Mouse (Mus musculus): Measurements from ENCODE around the gene Capn9. TPM values are rescaled to one million over a fixed set of nuclear protein-coding genes. Genes with fewer than 3 reads are reported as not detected.

Capn9 gene
- total RNA-seq, 4 experiments from 2014 or later: 0.35 to 0.78 TPM; not detected in 2

- DNase-seq: no peak
Observed at GRCm38 (mm10) chr8:124572430-124572775, 3.5 kb upstream of the Capn9 start.

GRCm38 (mm10) chr8:124573552-124574340 lies 2.2 kb upstream of the Capn9 start:
- DNase-seq: peak; percentile 84

GRCm38 (mm10) chr8:124576751-124577150 lies 840 bp downstream of the Capn9 start:
- DNase-seq: no peak

- no peak for DNase-seq
Observed at GRCm38 (mm10) chr8:124585718-124586425, 10.0 kb downstream of the Capn9 start.

GRCm38 (mm10) chr8:124586556-124586955 lies 10.6 kb downstream of the Capn9 start:
- DNase-seq: no peak

GRCm38 (mm10) chr8:124589393-124589792 lies 13.5 kb downstream of the Capn9 start:
- peak; percentile 61 for DNase-seq

DNA sequence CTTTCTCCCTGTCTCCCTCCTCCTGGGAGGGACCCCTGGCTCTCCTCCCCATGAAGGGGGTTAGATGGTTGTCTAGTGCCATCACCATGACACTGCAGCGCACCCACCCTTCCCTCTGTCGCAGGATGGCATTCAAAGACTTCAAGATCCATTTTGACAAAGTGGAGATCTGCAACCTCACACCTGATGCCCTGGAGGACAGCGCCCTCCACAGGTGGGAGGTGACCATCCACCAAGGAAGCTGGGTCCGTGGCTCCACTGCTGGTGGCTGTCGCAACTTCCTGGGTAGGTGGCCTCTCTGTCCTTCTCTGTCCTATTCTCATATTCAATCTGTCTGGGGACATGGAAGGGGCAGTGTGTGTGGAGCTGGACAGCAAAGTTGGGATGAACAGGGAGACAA lies 28.2 kb downstream of the Capn9 start:
- no peak for DNase-seq

DNA sequence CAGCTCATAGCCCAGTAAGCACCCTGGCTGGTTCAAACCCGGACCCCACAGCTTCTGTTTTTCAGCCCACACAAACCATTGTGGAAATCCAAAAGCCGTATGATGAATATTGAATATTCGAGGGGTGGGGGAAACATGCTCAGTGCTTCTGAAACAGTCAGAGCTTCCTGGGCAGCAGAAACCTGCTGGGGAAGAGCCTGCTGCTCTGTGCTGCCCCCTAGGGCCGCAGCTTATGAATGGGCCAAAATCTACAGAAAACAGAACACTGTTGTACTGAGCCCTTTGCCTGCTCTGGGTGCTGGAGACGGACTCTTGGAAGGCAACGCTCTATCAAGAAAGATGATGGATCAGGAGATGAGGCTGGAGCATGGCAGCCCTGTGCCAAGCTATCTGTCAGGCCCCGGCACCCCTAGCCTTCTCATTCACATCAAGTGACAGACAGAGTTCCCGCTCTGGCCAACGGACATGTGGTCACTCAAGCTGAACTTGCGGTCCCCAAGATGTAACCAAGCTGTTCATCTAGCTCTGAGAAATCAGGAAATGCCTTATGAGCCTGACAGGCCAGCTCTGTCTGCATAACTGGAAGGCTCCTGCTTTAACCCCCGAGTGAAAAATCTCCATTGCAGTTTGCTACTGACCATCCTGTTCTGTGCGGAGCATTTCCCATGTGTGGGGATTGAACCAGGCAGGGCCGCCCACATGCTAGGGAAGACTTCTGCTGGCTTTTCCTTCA lies 32.5 kb downstream of the Capn9 start:
- no peak for DNase-seq

GRCm38 (mm10) chr8:124608972-124609353 lies 33.1 kb downstream of the Capn9 start:
- no peak for DNase-seq

GRCm38 (mm10) chr8:124614325-124614724 lies 38.4 kb downstream of the Capn9 start:
- DNase-seq: no peak

- DNase-seq: peak; percentile 56
Observed at GRCm38 (mm10) chr8:124617266-124617869, 41.5 kb downstream of the Capn9 start.

DNA sequence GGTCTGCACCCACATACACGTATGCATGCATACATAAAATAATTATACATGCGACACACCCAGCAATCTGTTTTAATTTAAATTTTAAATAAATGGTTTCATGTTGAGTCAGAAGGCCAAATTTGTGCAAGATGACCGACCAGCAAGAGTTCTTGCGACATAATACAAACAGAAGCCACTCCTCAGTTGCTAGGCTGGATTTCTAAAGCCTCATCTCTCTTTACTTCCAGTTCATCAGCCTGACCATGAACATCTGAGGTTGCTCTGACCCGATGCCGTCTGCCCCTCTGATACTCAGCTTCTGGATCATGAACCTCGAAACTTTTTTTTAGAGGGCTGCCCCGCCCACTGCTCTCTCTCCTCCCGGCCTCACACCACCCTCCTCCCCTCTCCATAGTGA lies 42.3 kb downstream of the Capn9 start:
- DNase-seq: no peak

DNA sequence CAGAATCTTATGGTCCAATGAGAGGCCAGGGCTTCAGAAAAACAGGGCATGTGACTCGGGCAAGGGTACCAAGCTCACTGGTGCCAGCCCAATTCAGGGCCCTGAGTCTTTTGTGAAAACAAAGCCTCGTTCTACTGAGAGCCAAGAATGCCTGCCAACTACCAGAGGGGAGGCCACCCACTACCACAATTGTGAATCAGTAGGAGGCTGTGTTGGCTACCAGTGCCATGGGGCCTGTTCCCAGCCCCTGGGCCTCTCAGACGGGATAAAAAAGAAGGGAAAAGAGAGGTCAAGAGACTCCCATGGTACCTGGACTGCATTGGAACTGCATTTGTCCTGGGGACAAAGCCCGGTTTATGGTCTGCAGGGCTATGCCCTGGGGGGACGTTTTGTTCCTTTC lies 45.3 kb downstream of the Capn9 start:
- no peak for DNase-seq

DNA sequence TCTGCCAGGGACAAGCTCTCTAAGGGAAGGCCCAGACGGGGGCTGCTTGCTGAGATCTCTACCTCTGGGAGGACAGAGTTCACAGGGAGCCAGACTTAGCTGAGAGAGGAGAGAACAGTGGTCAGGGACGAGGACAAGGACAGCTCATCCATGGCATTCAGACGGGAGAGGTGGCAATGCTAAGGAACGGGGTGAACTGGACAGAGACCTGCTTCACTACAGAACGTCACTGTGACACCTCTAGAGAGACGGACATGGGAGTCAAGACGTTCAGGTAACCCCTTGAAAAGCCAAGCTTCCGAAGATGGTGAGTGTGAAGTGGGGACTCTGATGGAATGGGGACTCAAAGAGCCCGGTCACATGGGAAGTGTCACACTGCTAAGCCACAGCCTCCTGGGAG lies 50.3 kb downstream of the Capn9 start:
- DNase-seq: no peak

- no peak for DNase-seq
Observed at GRCm38 (mm10) chr8:124630489-124630888, 54.6 kb downstream of the Capn9 start.

- no peak for DNase-seq
Observed at GRCm38 (mm10) chr8:124630891-124631290, 55.0 kb downstream of the Capn9 start.

DNA sequence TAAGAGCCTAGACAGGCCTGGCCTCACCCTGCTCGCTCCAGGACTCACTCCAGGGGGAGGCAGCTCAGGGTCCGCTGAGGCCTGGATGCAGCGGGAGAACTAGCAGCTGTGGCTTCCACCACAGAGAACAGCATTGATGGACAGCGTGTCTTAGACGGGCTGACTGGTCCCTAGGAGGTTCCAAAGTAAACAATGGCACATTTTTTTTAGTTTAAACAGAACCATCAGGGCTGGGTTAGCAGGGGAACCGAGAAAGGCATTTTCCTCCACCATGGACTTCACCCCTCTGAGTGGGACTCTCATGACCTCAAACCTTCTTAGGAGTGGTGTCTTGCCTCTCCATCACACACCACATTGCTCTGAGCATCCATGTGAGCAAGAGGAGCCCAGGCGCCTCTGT lies 56.1 kb downstream of the Capn9 start:
- no peak for DNase-seq

- DNase-seq: no peak
Observed at GRCm38 (mm10) chr8:124633001-124633703, 57.2 kb downstream of the Capn9 start.

DNA sequence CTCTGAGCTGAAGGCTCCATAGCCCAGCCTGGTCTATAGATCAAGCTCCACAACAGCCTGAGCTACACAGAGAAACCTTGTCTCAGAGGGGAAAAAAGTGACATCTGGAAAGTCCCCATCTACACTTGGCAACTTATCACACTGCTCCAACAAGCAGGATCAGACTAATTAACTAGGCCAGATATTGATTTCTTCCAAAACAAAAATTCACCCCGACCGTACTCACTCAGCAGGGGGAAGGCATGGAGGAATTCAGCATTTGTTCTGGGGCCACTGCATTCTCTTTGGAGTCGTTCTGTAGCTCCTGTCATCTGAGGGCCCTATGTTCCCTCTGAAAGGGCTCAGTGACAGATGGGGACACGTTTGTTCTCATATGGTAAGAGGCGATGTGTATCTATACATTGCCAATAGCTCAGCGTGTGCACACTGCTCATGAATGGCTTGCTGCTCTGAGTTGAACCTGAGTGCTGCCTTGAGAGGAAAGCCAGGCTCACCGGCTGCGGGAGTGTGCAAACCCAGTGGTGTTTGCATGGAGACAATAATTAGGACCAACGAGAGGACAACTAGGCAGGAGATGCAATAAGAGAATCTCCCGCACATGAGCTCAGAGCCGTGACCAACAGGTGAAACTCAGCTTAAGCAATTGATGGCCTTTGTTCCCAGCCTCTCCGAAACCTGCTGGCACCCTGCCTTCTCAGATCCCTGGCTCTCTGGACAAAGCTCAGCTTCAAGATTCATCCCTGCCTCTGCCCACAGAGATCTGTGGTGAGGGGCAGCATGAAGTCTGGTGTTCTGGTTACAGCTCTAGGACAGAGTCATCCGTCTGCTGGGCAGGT lies 58.7 kb downstream of the Capn9 start:
- DNase-seq: no peak

DNA sequence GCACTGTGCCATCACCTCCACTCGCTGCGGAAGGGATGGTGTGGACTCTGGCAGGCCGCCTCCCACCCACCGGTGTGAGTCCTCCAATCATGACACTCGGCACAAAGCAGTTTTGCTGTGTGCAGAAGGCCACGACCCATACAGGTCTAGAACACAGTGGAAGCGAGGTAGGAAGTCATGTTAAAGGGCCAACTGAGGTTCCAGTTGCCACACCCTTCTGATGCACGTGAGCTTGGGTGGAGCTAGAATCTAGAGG lies 59.3 kb downstream of the Capn9 start:
- DNase-seq: no peak

- DNase-seq: no peak
Observed at GRCm38 (mm10) chr8:124641599-124641998, 65.7 kb downstream of the Capn9 start.
